Mouse (Mus musculus): ENCODE data around the gene Mllt1. TPM values are rescaled to one million over a fixed set of nuclear protein-coding genes. Genes with fewer than 3 reads are reported as not detected.

Mllt1 gene
- polyA plus RNA-seq, 1 experiment from 2014 or later, result 72.7 TPM

GRCm38 (mm10) chr17:56962642-56963405 is 27.6 kb upstream of the Mllt1 start:
- Histone ChIP-seq H3K36me3 (replicated peaks) (no peaks in the 10 kb centered on the region), H3K9me3 (no peaks in the 10 kb centered on the region), H3K4me1 (no peaks in the 10 kb centered on the region), H3K27me3 (ENCODE audit: poor library complexity, severe bottlenecking) (no peaks in the 10 kb centered on the region), H3K4me3 (no peak overlapping the region), H3K27ac (no peak overlapping the region)
- DNase-seq (ENCODE audit: extremely low spot score, low spot score), result no peak
- 87% methylated on average over 5 of the region's 5 CpGs for WGBS

GRCm38 (mm10) chr17:56961880-56962279 is 26.7 kb upstream of the Mllt1 start:
- DNase-seq (ENCODE audit: extremely low spot score, low spot score), result no peak
- 92% methylated on average over 4 of the region's 4 CpGs for WGBS
- Histone ChIP-seq H3K36me3 (replicated peaks) (no peaks in the 10 kb centered on the region), H3K27me3 (ENCODE audit: poor library complexity, severe bottlenecking) (no peaks in the 10 kb centered on the region), H3K4me3 (no peak overlapping the region), H3K9me3 (no peaks in the 10 kb centered on the region), H3K4me1 (no peaks in the 10 kb centered on the region), H3K27ac (no peak overlapping the region)

GRCm38 (mm10) chr17:56958667-56959066 is 23.5 kb upstream of the Mllt1 start:
- H3K27me3 ChIP-seq (ENCODE audit: poor library complexity, severe bottlenecking), result no peaks in the 10 kb centered on the region
- DNase-seq (ENCODE audit: extremely low spot score, low spot score), result no peak
- H3K36me3 ChIP-seq (replicated peaks), result no peaks in the 10 kb centered on the region
- peaks cover 3% of the 10 kb centered on the region; the same call in 1 of the 2 replicates for H3K4me1 ChIP-seq
- no peaks in the 10 kb centered on the region for H3K9me3 ChIP-seq
- H3K27ac ChIP-seq, result no peak overlapping the region
- 85% methylated on average over 4 of the region's 4 CpGs for WGBS
- H3K4me3 ChIP-seq, result no peak overlapping the region

- WGBS, result 37% methylated on average over 11 of the region's 11 CpGs
- Histone ChIP-seq H3K9me3 (no peaks in the 10 kb centered on the region), H3K27me3 (ENCODE audit: poor library complexity, severe bottlenecking) (no peaks in the 10 kb centered on the region), H3K36me3 (replicated peaks) (no peaks in the 10 kb centered on the region), H3K27ac (no peak overlapping the region), H3K4me3 (no peak overlapping the region), H3K4me1 (peaks cover 3% of the 10 kb centered on the region; the same call in 1 of the 2 replicates)
- DNase-seq (ENCODE audit: extremely low spot score, low spot score), result no peak
Observed at GRCm38 (mm10) chr17:56957763-56958429, 22.7 kb upstream of the Mllt1 start.

GRCm38 (mm10) chr17:56954871-56955270 is 19.7 kb upstream of the Mllt1 start:
- 83% methylated on average over 7 of the region's 7 CpGs for WGBS
- peaks cover 3% of the 10 kb centered on the region; the same call in 1 of the 2 replicates for H3K4me1 ChIP-seq
- DNase-seq (ENCODE audit: extremely low spot score, low spot score), result no peak

GRCm38 (mm10) chr17:56952639-56953038 is 17.4 kb upstream of the Mllt1 start:
- 93% methylated on average over 1 of the region's 1 CpGs for WGBS
- Histone ChIP-seq H3K27me3 (ENCODE audit: poor library complexity, severe bottlenecking) (no peaks in the 10 kb centered on the region), H3K27ac (no peak overlapping the region), H3K4me3 (no peak overlapping the region), H3K36me3 (replicated peaks) (no peaks in the 10 kb centered on the region), H3K9me3 (0 out of 2 replicates have a peak, but pooled peaks cover 3% of the 10 kb centered on the region), H3K4me1 (peaks cover 3% of the 10 kb centered on the region; the same call in 1 of the 2 replicates)
- DNase-seq (ENCODE audit: extremely low spot score, low spot score), result no peak

More at GRCm38 (mm10) chr17:56954871-56955270, 19.7 kb upstream of the Mllt1 start:
- Histone ChIP-seq H3K36me3 (replicated peaks) (no peaks in the 10 kb centered on the region), H3K9me3 (no peaks in the 10 kb centered on the region), H3K27ac (no peak overlapping the region), H3K4me3 (no peak overlapping the region), H3K27me3 (ENCODE audit: poor library complexity, severe bottlenecking) (no peaks in the 10 kb centered on the region)

- Histone ChIP-seq H3K36me3 (replicated peaks) (no peaks in the 10 kb centered on the region), H3K9me3 (peaks cover 6% of the 10 kb centered on the region; the same call in 1 of the 2 replicates), H3K27me3 (ENCODE audit: poor library complexity, severe bottlenecking) (no peaks in the 10 kb centered on the region), H3K4me1 (no peaks in the 10 kb centered on the region), H3K4me3 (no peak overlapping the region), H3K27ac (no peak overlapping the region)
- no peak for DNase-seq (ENCODE audit: extremely low spot score, low spot score)
- 15% methylated on average over 3 of the region's 3 CpGs for WGBS
Observed at GRCm38 (mm10) chr17:56950915-56951314, 15.7 kb upstream of the Mllt1 start.

GRCm38 (mm10) chr17:56938751-56939150 is 3.5 kb upstream of the Mllt1 start:
- DNase-seq (ENCODE audit: extremely low spot score, low spot score), result no peak
- peaks cover 16% of the 10 kb centered on the region for H3K4me1 ChIP-seq
- H3K9me3 ChIP-seq, result peaks cover 5% of the 10 kb centered on the region; the same call in 1 of the 2 replicates
- H3K27ac ChIP-seq, result no peak overlapping the region
- 86% methylated on average over 4 of the region's 4 CpGs for WGBS
- H3K27me3 ChIP-seq (ENCODE audit: poor library complexity, severe bottlenecking), result peaks cover 10% of the 10 kb centered on the region
- H3K36me3 ChIP-seq (replicated peaks), result peaks cover 2% of the 10 kb centered on the region
- H3K4me3 ChIP-seq, result no peak overlapping the region

GRCm38 (mm10) chr17:56936731-56937130 is 1.5 kb upstream of the Mllt1 start:
- Histone ChIP-seq H3K9me3 (peaks cover under 1% of the 10 kb centered on the region; the same call in 1 of the 2 replicates), H3K36me3 (replicated peaks) (peaks cover 23% of the 10 kb centered on the region), H3K4me1 (peaks cover 35% of the 10 kb centered on the region), H3K27ac (no peak overlapping the region), H3K4me3 (no peak overlapping the region), H3K27me3 (ENCODE audit: poor library complexity, severe bottlenecking) (peaks cover 10% of the 10 kb centered on the region)
- WGBS, result 97% methylated on average over 7 of the region's 7 CpGs
- DNase-seq (ENCODE audit: extremely low spot score, low spot score), result no peak

GRCm38 (mm10) chr17:56934545-56935330 is 477 bp downstream of the Mllt1 start:
- H3K36me3 ChIP-seq (replicated peaks), result peaks cover 40% of the 10 kb centered on the region
- H3K27ac ChIP-seq, result peak overlapping the region; percentile 97
- H3K27me3 ChIP-seq (ENCODE audit: poor library complexity, severe bottlenecking), result peaks cover 10% of the 10 kb centered on the region
- no peaks in the 10 kb centered on the region; the same call in 1 of the 2 replicates for H3K9me3 ChIP-seq
- 2% methylated on average over 43 of the region's 45 CpGs for WGBS
- DNase-seq (ENCODE audit: extremely low spot score, low spot score), result no peak
- H3K4me1 ChIP-seq, result peaks cover 42% of the 10 kb centered on the region
- H3K4me3 ChIP-seq, result peak overlapping the region; percentile 97

GRCm38 (mm10) chr17:56933395-56933794 is 1.8 kb downstream of the Mllt1 start:
- no peak overlapping the region for H3K27ac ChIP-seq

GRCm38 (mm10) chr17:56930026-56930425 is 5.2 kb downstream of the Mllt1 start:
- H3K4me1 ChIP-seq, result peaks cover 45% of the 10 kb centered on the region
- H3K27me3 ChIP-seq (ENCODE audit: poor library complexity, severe bottlenecking), result no peaks in the 10 kb centered on the region
- H3K4me3 ChIP-seq, result no peak overlapping the region
- DNase-seq (ENCODE audit: extremely low spot score, low spot score), result no peak
- peaks cover 83% of the 10 kb centered on the region for H3K36me3 ChIP-seq (replicated peaks)
- H3K27ac ChIP-seq, result no peak overlapping the region
- 90% methylated on average over 8 of the region's 8 CpGs for WGBS
- H3K9me3 ChIP-seq, result no peaks in the 10 kb centered on the region

More at GRCm38 (mm10) chr17:56933395-56933794, 1.8 kb downstream of the Mllt1 start:
- Histone ChIP-seq H3K9me3 (no peaks in the 10 kb centered on the region; the same call in 1 of the 2 replicates), H3K36me3 (replicated peaks) (peaks cover 50% of the 10 kb centered on the region), H3K4me1 (peaks cover 47% of the 10 kb centered on the region), H3K27me3 (ENCODE audit: poor library complexity, severe bottlenecking) (peaks cover 10% of the 10 kb centered on the region), H3K4me3 (peak overlapping the region; percentile 97)
- DNase-seq (ENCODE audit: extremely low spot score, low spot score), result no peak
- 94% methylated on average over 2 of the region's 2 CpGs for whole genome bisulfite sequencing
